Comparison of ENCODE assay signal across 7 mouse cellular contexts in the genomic region with DNA sequence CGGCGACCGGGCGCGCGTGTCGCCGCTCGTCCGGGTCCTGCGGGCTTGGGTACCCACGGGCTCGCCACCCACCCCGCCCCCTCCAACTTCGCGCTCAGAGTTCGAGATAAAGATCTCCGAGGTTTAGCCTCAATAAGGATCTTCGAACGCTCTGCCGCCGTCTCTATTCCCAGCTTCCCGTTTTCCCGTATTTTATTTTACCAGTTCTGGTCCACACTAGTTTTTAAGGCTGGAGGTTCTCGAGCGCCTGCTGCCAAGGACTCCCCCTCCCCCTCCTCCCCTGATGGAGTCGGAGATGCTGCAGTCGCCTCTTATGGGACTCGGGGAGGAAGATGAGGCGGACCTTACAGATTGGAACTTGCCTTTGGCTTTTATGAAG. TPM values are rescaled to one million over a fixed set of nuclear protein-coding genes. Genes with fewer than 3 reads are reported as not detected.
DNase-seq lines count a peak whose midpoint lies in the region; ATAC-seq and TF ChIP-seq lines count a peak whose summit lies in the region.

No protein-coding gene starts in this region.

- H3K9ac ChIP-seq in limb, embryonic 15.5 days = peak overlapping the region; percentile 86

- DNase-seq in left cerebral cortex, postnatal 4 days = peak; percentile 18
- no peak for DNase-seq in left cerebral cortex, adult 8-10 months (ENCODE audit: low spot score in 2 of 2)
- peak; percentile 48 for DNase-seq in adipocyte (ENCODE audit: low spot score)
- no peak for DNase-seq in forebrain, embryonic 10.5 days (ENCODE audit: extremely low spot score, low spot score)
- DNase-seq in ovary, postnatal 10 days (ENCODE audit: low spot score) = no peak

- H3K9me3 ChIP-seq in forebrain, embryonic 10.5 days = no peaks in the 10 kb centered on the region
- H3K9me3 ChIP-seq in limb, embryonic 15.5 days = no peaks in the 10 kb centered on the region

- H3K27ac ChIP-seq in forebrain, embryonic 10.5 days = peak overlapping the region; percentile 94
- peak overlapping the region; percentile 81 for H3K27ac ChIP-seq in limb, embryonic 15.5 days
- H3K27ac ChIP-seq in testis, adult 2 months (ENCODE audit: control insufficient read depth, insufficient read depth, low read depth, low read length) = peak overlapping the region; percentile 89

- H3K4me1 ChIP-seq in forebrain, embryonic 10.5 days = peaks cover 19% of the 10 kb centered on the region
- peaks cover 11% of the 10 kb centered on the region for H3K4me1 ChIP-seq in limb, embryonic 15.5 days
- H3K4me1 ChIP-seq in testis, adult 2 months (ENCODE audit: control insufficient read depth, insufficient read depth, low read length) = peaks cover 4% of the 10 kb centered on the region

- TF ChIP-seq POLR2A in testis, adult 2 months (IDR thresholded peaks at IDR 0.05; ENCODE audit: control insufficient read depth, low read depth, low read length) = no peak

- H3K27me3 ChIP-seq in forebrain, embryonic 10.5 days (ENCODE audit: poor library complexity, severe bottlenecking) = no peaks in the 10 kb centered on the region
- no peaks in the 10 kb centered on the region for H3K27me3 ChIP-seq in limb, embryonic 15.5 days
- no peaks in the 10 kb centered on the region for H3K27me3 ChIP-seq in testis, adult 2 months (ENCODE audit: control insufficient read depth, insufficient read depth, low read length)

- intact Hi-C loops in left cerebral cortex, postnatal 4 days (cut with DNase I) = no loop called here

- peaks cover 31% of the 10 kb centered on the region for H3K36me3 ChIP-seq in forebrain, embryonic 10.5 days (replicated peaks)
- peaks cover 8% of the 10 kb centered on the region for H3K36me3 ChIP-seq in limb, embryonic 15.5 days
- H3K36me3 ChIP-seq in testis, adult 2 months (ENCODE audit: control insufficient read depth, insufficient read depth, low read length) = no peaks in the 10 kb centered on the region

- no peak for TF ChIP-seq CTCF in testis, adult 2 months (IDR thresholded peaks at IDR 0.05; ENCODE audit: control insufficient read depth, insufficient read depth, insufficient replicate concordance, low read depth, low read length)

- peak overlapping the region; percentile 86 for H3K4me2 ChIP-seq in limb, embryonic 15.5 days

- WGBS in forebrain, embryonic 10.5 days = under 1% methylated on average over 30 of the region's 30 CpGs
- WGBS in limb, embryonic 15.5 days = under 1% methylated on average over 26 of the region's 30 CpGs

- H3K4me3 ChIP-seq in forebrain, embryonic 10.5 days = peak overlapping the region; percentile 99
- H3K4me3 ChIP-seq in limb, embryonic 15.5 days = peak overlapping the region; percentile 76
- peak overlapping the region; percentile 94 for H3K4me3 ChIP-seq in testis, adult 2 months (ENCODE audit: control insufficient read depth, low read depth, low read length)

- ATAC-seq in limb, embryonic 15.5 days (ENCODE audit: insufficient number of reproducible peaks, low FRiP score, low TSS enrichment, low read depth) = no peak

RNA-seq across cellular contexts. Expression of a gene that starts 0.8 kb away (rescaled TPM):
- 10 to 100 TPM; 57.1 to 58.0 TPM for total RNA-seq in left cerebral cortex, postnatal 4 days (2021)
- 10 to 100 TPM; 57.5 to 65.0 (median 61.0) TPM for total RNA-seq in left cerebral cortex, adult 8-10 months (2022)
- polyA plus RNA-seq in forebrain, embryonic 10.5 days (2016; fragmentation: Nextera tagmentation; extraction: Ambion mirVana) = 12.8 and 13.0 TPM in 2 replicates
- polyA plus RNA-seq in limb, embryonic 15.5 days (2015; fragmentation: Nextera tagmentation; extraction: Ambion mirVana) = 8.3 and 9.0 TPM in 2 replicates
- 25.4 and 28.8 TPM in 2 replicates for polyA plus RNA-seq in testis, adult 2 months (2012; rRNA removed)

RNA-seq across cellular contexts. Expression of a gene that starts 56.0 kb away (rescaled TPM):
- total RNA-seq in left cerebral cortex, postnatal 4 days (2021) = 10 to 100 TPM; 15.7 to 19.7 TPM
- 100 to 1,000 TPM; 185 to 209 (median 199) TPM for total RNA-seq in left cerebral cortex, adult 8-10 months (2022)
- polyA plus RNA-seq in forebrain, embryonic 10.5 days (2016; fragmentation: Nextera tagmentation; extraction: Ambion mirVana) = 1.4 and 1.7 TPM in 2 replicates
- polyA plus RNA-seq in limb, embryonic 15.5 days (2015; fragmentation: Nextera tagmentation; extraction: Ambion mirVana) = 1.2 and 1.8 TPM in 2 replicates
- 0.22 and 0.29 TPM in 2 replicates for polyA plus RNA-seq in testis, adult 2 months (2012; rRNA removed)

Comparison
In these comparisons a context has a peak if more than half of its experiments do, and no peak if none do; other contexts are left out.
1. DNase-seq: peak in left cerebral cortex, postnatal 4 days (single experiment) and adipocyte (single experiment); none in left cerebral cortex, adult 8-10 months (0 of 2), forebrain, embryonic 10.5 days (single experiment) and ovary, postnatal 10 days (single experiment).
2. Peak in every context shown above with its lines, with median percentiles within 50 percentile points of each other: H3K27ac ChIP-seq and H3K4me3 ChIP-seq.